Mouse (Mus musculus): Measurements from ENCODE around the gene Kat5.

Gene Kat5

GRCm38 (mm10) chr19:5571831-5572230 lies 38.2 kb downstream of the Kat5 start:
- DNase-seq (ENCODE audit: low read depth): peak; percentile 76

GRCm38 (mm10) chr19:5570353-5571246 lies 39.4 kb downstream of the Kat5 start:
- DNase-seq (ENCODE audit: low read depth): no peak

GRCm38 (mm10) chr19:5569521-5569920 lies 40.5 kb downstream of the Kat5 start:
- DNase-seq (ENCODE audit: low read depth): no peak

- DNase-seq (ENCODE audit: low read depth): peak; percentile 94
Measured at GRCm38 (mm10) chr19:5568470-5569140, 41.4 kb downstream of the Kat5 start.

GRCm38 (mm10) chr19:5567534-5568469 lies 42.2 kb downstream of the Kat5 start, which contains the start of gene Ap5b1:
TSS of gene Ap5b1 (plus strand) at chr19:5568025.
- peak; percentile 93 for DNase-seq (ENCODE audit: low read depth)

- no peak for DNase-seq (ENCODE audit: low read depth)
Measured at GRCm38 (mm10) chr19:5567180-5567533, 42.9 kb downstream of the Kat5 start.

GRCm38 (mm10) chr19:5566316-5566715 lies 43.7 kb downstream of the Kat5 start:
- no peak for DNase-seq (ENCODE audit: low read depth)

- no peak for DNase-seq (ENCODE audit: low read depth)
Measured at GRCm38 (mm10) chr19:5562776-5563175, 47.3 kb downstream of the Kat5 start.

GRCm38 (mm10) chr19:5561886-5562285 lies 48.2 kb downstream of the Kat5 start:
- DNase-seq (ENCODE audit: low read depth): no peak

- no peak for DNase-seq (ENCODE audit: low read depth)
Measured at GRCm38 (mm10) chr19:5561252-5561790, 48.7 kb downstream of the Kat5 start.

GRCm38 (mm10) chr19:5560457-5561041 lies 49.5 kb downstream of the Kat5 start, which contains the start of gene Ovol1:
TSS of gene Ovol1 (minus strand) at chr19:5560646.
- DNase-seq (ENCODE audit: low read depth): peak; percentile 52

- DNase-seq (ENCODE audit: low read depth): peak; percentile 49
Measured at GRCm38 (mm10) chr19:5559631-5560456, 50.2 kb downstream of the Kat5 start.

GRCm38 (mm10) chr19:5559229-5559628 lies 50.8 kb downstream of the Kat5 start:
- no peak for DNase-seq (ENCODE audit: low read depth)

GRCm38 (mm10) chr19:5558770-5559169 lies 51.3 kb downstream of the Kat5 start:
- DNase-seq (ENCODE audit: low read depth): no peak

GRCm38 (mm10) chr19:5558169-5558568 lies 51.9 kb downstream of the Kat5 start:
- DNase-seq (ENCODE audit: low read depth): no peak

GRCm38 (mm10) chr19:5554212-5554611 lies 55.8 kb downstream of the Kat5 start:
- DNase-seq (ENCODE audit: low read depth): no peak

- no peak for DNase-seq (ENCODE audit: low read depth)
Measured at GRCm38 (mm10) chr19:5553802-5554201, 56.2 kb downstream of the Kat5 start.
